Mouse (Mus musculus): ENCODE results near the gene Ptprj. TPM values are rescaled to one million over a fixed set of nuclear protein-coding genes. Genes with fewer than 3 reads are reported as not detected.

Ptprj gene
- polyA plus RNA-seq, 1 experiment from 2014 or later, result 5.4 TPM

DNA sequence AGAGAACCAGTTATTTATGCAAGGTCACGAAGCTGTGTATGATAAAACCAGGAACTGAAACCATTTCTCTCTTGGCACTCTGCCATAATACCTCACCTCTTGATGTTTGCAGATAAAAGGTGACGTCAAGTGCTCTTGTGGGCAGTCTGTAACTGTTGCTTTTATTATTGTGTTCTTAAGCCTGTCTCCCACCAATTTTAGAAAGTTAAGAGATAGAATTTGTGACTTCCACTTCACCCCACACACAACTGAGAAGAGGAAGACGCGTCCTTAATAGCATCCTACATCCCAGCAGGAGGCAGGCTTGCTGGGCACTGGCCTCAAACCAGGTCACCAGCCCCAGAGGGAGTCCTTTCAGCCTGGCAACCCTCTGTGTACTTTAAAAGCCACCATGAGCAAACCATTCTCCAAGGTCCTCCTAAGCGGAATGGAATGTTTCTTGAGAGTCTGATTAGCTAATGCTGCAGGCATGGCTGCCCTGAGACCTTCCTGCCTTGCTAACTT lies 3.2 kb upstream of the Ptprj start:
- no peak overlapping the region; the same call in 1 of the 2 replicates for H3K4me2 ChIP-seq
- no peak for ATAC-seq (ENCODE audit: insufficient read depth)
- 21% methylated on average over 5 of the region's 5 CpGs for WGBS
- no peak overlapping the region for H3K4me3 ChIP-seq (ENCODE audit: low read depth, low read length)
- no peak overlapping the region for H3K9ac ChIP-seq
- no peaks in the 10 kb centered on the region for H3K9me3 ChIP-seq (ENCODE audit: low read depth, low read length)
- peak; percentile 78 for DNase-seq
- H3K27me3 ChIP-seq (ENCODE audit: insufficient read depth, low read length), result no peaks in the 10 kb centered on the region
- H3K4me1 ChIP-seq (ENCODE audit: insufficient read depth), result peaks cover 4% of the 10 kb centered on the region; the same call in 1 of the 2 replicates
- no peak for TF ChIP-seq CTCF (IDR thresholded peaks at IDR 0.05; ENCODE audit: low read depth)
- H3K36me3 ChIP-seq (ENCODE audit: insufficient read depth), result no peaks in the 10 kb centered on the region
- peak overlapping the region; percentile 39; the same call in 1 of the 2 replicates for H3K27ac ChIP-seq (ENCODE audit: low read depth)

DNA sequence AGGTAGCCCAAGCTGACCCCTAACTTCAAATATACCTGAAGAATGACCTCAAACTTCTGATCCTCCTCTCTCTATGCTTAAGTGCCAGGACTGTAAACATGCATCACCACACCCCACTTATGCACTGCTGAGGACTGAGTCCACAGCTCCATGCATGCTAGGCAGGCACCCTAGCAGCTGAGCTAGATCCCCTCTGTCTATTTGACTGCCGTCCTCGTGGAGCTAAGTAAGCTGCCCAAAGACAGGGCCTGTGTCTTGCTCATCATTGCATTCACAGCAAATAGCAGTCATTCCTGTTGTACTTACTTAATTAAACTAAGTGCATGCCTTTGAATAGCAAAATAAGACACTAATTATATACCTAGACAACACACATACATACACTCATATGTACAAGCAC lies 2.4 kb upstream of the Ptprj start:
- H3K4me1 ChIP-seq (ENCODE audit: insufficient read depth), result peaks cover 4% of the 10 kb centered on the region; the same call in 1 of the 2 replicates
- no peak for TF ChIP-seq CTCF (IDR thresholded peaks at IDR 0.05; ENCODE audit: low read depth)
- DNase-seq (no peak), ATAC-seq (ENCODE audit: insufficient read depth) (no peak)
- H3K27me3 ChIP-seq (ENCODE audit: insufficient read depth, low read length), result no peaks in the 10 kb centered on the region
- no peaks in the 10 kb centered on the region for H3K9me3 ChIP-seq (ENCODE audit: low read depth, low read length)
- no peaks in the 10 kb centered on the region for H3K36me3 ChIP-seq (ENCODE audit: insufficient read depth)
- no peak overlapping the region for H3K27ac ChIP-seq (ENCODE audit: low read depth)
- H3K4me3 ChIP-seq (ENCODE audit: low read depth, low read length), result no peak overlapping the region
- H3K4me2 ChIP-seq, result no peak overlapping the region
- H3K9ac ChIP-seq, result no peak overlapping the region
- 43% methylated on average over 2 of the region's 2 CpGs for WGBS

DNA sequence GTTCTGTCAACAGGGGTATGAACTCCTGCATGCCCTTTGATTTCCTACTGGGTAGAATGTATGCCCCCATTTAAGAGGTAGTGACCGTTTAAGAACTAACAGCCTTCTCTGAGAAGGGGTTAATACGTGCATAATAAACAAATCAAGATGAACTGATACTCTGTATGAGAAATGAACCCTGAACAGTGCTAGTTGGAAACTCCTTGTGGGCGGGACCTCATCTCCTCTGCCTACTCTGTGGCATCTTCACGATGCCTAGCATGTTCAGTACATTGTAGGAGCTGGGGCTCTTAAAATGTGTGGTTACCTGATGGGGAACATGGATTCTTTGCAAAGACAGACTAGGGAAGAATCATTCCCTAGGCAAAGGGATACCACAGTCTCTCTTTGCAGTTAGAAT lies 1.9 kb upstream of the Ptprj start:
- Histone ChIP-seq H3K4me2 (no peak overlapping the region), H3K9ac (no peak overlapping the region), H3K36me3 (ENCODE audit: insufficient read depth) (no peaks in the 10 kb centered on the region), H3K4me1 (ENCODE audit: insufficient read depth) (peaks cover 4% of the 10 kb centered on the region; the same call in 1 of the 2 replicates), H3K4me3 (ENCODE audit: low read depth, low read length) (no peak overlapping the region), H3K27me3 (ENCODE audit: insufficient read depth, low read length) (no peaks in the 10 kb centered on the region), H3K9me3 (ENCODE audit: low read depth, low read length) (no peaks in the 10 kb centered on the region), H3K27ac (ENCODE audit: low read depth) (no peak overlapping the region)
- ATAC-seq (ENCODE audit: insufficient read depth) (no peak), DNase-seq (no peak)
- WGBS, result 58% methylated on average over 4 of the region's 4 CpGs
- no peak for TF ChIP-seq CTCF (IDR thresholded peaks at IDR 0.05; ENCODE audit: low read depth)

DNA sequence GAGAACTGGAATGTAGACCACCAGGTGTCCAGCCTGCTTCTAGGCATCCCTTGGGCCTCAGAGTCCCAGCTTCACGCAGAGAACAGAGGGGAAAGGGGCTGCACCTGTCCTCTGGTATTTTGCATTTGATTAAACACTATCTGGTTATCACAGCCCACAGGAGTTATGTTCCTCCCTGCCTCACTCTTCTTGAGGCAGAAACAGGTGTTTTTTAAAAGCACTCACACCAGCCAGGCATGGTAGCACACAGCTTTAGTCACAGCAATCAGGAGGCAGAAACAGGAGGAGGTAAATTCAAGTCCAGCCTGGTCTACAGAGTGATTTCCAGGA lies 1.3 kb upstream of the Ptprj start:
- Histone ChIP-seq H3K9me3 (ENCODE audit: low read depth, low read length) (no peaks in the 10 kb centered on the region), H3K27ac (ENCODE audit: low read depth) (no peak overlapping the region), H3K9ac (no peak overlapping the region), H3K4me1 (ENCODE audit: insufficient read depth) (peaks cover 4% of the 10 kb centered on the region; the same call in 1 of the 2 replicates), H3K4me2 (no peak overlapping the region), H3K36me3 (ENCODE audit: insufficient read depth) (no peaks in the 10 kb centered on the region), H3K27me3 (ENCODE audit: insufficient read depth, low read length) (no peaks in the 10 kb centered on the region), H3K4me3 (ENCODE audit: low read depth, low read length) (no peak overlapping the region)
- no peak for TF ChIP-seq CTCF (IDR thresholded peaks at IDR 0.05; ENCODE audit: low read depth)
- ATAC-seq (ENCODE audit: insufficient read depth) (no peak), DNase-seq (no peak)
- WGBS, result 33% methylated on average over 1 of the region's 1 CpGs

DNA sequence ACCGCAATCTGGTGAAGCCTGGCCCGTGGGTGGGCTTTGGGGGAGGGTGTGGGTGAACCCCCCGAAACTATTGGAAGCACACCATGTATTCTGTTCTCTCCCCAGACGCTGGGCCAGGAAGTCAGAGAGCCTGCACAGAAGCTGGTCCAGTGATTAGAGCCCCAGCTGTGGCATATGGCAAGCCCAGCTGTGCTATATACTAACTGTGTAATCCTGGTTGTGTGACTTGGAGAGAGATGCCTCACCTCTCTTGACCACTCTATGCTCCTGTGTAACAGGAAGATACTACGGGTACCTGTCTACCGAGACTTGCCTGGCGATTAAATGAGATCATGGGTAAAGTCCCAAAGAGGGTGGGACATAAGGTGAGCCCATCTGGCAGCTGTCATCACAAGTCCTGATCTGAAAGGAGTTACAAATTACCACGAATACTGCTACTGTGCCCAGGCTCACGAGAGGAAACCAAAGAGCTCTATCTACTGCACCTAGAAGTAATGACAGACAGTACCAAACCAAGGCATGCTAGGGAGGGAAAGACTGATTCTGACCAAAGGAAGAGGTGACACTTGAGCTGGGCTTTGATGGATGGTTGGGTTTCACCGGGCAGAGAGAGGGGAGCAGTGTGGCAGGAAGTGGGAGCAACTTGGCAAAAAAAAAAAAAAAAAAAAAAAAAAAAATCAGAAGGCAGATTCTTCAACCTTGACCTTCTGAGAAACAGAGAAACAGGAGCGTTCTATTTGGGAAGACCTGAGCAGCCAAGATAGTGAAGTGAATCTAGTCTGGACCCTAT lies 754 bp upstream of the Ptprj start:
- peak overlapping the region; percentile 87 for H3K27ac ChIP-seq (ENCODE audit: low read depth)
- H3K4me3 ChIP-seq (ENCODE audit: low read depth, low read length), result peak overlapping the region; percentile 82
- H3K9me3 ChIP-seq (ENCODE audit: low read depth, low read length), result no peaks in the 10 kb centered on the region
- no peaks in the 10 kb centered on the region for H3K27me3 ChIP-seq (ENCODE audit: insufficient read depth, low read length)
- DNase-seq (no peak), ATAC-seq (ENCODE audit: insufficient read depth) (no peak; the same call in 1 of the 2 replicates)
- H3K4me2 ChIP-seq, result peak overlapping the region; percentile 80
- H3K36me3 ChIP-seq (ENCODE audit: insufficient read depth), result no peaks in the 10 kb centered on the region
- peaks cover 4% of the 10 kb centered on the region; the same call in 1 of the 2 replicates for H3K4me1 ChIP-seq (ENCODE audit: insufficient read depth)
- H3K9ac ChIP-seq, result peak overlapping the region; percentile 83
- WGBS, result 9% methylated on average over 11 of the region's 11 CpGs
- no peak for TF ChIP-seq CTCF (IDR thresholded peaks at IDR 0.05; ENCODE audit: low read depth)

DNA sequence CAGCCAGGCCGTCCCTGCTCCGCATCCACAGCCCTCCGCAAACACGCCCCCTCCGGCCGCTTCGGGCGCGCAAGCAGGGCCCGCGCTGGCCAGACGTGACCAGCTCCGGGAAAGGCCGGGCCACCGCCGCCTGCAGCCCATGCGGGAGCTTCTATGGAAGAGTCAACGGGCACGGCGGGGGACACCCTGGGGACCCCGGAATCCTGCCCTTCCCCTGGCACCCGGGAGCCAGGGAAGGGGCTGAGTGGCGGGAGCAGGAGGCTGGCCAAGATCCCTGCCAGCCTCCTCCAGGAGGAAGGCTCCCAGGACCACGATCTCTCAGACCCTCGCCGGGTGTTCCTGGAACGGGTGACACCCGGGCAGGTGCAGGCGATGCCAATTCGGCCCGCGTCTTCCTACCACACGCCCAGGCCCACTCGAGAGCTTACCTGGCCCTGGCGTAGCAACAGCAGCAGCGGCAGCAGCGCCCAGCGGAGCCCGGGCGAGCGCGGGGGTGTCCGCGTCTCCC lies 665 bp downstream of the Ptprj start:
- no peaks in the 10 kb centered on the region for H3K27me3 ChIP-seq (ENCODE audit: insufficient read depth, low read length)
- peak; percentile 24; the same call in 1 of the 2 replicates for TF ChIP-seq CTCF (IDR thresholded peaks at IDR 0.05; ENCODE audit: low read depth)
- WGBS, result 0% methylated on average over 44 of the region's 44 CpGs

More for the DNA sequence above, 665 bp downstream of the Ptprj start:
- Histone ChIP-seq H3K4me3 (ENCODE audit: low read depth, low read length) (peak overlapping the region; percentile 82), H3K9ac (peak overlapping the region; percentile 83), H3K27ac (ENCODE audit: low read depth) (peak overlapping the region; percentile 87), H3K4me1 (ENCODE audit: insufficient read depth) (peaks cover 4% of the 10 kb centered on the region; the same call in 1 of the 2 replicates), H3K4me2 (peak overlapping the region; percentile 80), H3K9me3 (ENCODE audit: low read depth, low read length) (no peaks in the 10 kb centered on the region), H3K36me3 (ENCODE audit: insufficient read depth) (no peaks in the 10 kb centered on the region)
- DNase-seq, result peak; percentile 74
- ATAC-seq (ENCODE audit: insufficient read depth), result peak; percentile 36

Data from lung, embryonic 14.5 days (tissue).